Mouse (Mus musculus): ENCODE results near the gene Pxdc1.

Pxdc1 gene

DNA sequence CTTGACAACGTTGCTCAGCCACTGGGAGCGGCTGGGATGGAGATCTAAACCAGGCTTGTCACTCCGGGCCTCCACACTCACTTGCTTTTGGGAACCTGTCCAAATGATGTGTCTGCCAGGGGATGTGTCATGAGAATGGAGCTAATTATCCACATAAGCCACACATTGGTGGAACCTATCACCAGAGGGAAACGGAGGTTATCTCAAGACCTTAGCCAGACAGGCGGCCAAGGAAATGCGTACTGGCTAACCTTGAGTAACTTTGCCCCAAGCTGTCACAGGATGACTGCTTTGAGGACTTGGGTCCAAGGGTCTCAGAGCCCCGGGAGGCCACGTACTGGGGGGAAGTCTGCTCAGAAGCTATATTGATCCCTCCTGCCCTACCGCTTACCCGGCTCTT is 2.3 kb downstream of the Pxdc1 start:
- DNase-seq = no peak

DNA sequence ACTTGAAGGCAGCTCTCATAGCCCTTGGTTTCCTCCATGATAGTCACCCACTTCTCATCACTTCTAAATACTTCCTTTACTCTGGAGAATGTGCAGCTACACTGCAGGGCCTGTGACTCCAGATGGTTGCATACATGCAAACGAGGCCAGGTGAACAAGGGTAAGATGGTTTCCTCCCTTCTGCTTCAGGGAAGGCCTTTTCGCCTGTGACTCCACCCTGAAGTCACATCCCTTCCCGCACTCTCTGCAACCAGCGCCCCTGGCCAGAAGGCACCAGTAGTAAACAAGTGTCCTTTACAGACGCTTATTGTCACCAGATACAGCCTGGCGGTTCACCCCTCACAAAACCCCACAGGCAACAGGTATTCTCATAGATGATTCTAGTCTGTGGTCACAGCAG is 2.9 kb downstream of the Pxdc1 start:
- DNase-seq = no peak

DNA sequence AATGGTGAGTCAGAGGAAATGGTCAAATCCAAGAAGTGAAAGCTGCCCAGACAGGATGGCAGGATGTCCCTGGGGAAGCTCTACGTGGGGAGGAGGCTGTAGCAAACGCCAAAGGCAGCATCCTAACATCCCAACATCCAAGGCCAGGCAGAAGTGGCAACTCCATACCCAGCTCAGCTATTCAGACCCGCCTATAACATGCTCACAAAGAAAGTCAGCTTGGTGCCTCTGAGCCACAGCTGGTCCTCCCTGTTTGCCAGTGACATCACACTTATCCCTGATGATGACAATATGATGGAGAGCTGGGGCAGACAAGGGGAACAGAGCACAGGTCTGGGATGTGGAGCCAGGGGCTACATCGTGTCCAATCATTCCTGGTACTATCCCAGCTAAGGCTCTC is 5.5 kb downstream of the Pxdc1 start:
- no peak for DNase-seq

DNA sequence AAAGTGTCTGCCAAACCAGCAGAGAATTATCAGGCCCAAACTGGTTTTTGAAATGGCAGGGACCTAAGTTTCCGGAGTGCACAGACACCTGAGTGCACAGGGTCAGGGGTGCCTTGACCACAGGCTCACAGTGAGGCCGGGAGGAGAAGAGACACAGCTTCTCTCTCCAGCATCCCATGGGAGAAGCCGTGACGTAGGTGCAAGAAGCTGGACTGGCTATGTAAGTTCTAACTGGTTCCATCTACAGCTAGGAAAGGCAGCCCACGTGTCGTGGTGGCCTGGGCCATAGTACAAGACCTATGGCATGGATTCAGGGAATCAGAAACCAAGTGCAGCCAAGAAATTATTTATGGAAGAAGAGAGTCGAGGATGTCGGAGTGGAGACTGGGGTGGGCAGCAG is 6.1 kb downstream of the Pxdc1 start:
- no peak for DNase-seq

DNA sequence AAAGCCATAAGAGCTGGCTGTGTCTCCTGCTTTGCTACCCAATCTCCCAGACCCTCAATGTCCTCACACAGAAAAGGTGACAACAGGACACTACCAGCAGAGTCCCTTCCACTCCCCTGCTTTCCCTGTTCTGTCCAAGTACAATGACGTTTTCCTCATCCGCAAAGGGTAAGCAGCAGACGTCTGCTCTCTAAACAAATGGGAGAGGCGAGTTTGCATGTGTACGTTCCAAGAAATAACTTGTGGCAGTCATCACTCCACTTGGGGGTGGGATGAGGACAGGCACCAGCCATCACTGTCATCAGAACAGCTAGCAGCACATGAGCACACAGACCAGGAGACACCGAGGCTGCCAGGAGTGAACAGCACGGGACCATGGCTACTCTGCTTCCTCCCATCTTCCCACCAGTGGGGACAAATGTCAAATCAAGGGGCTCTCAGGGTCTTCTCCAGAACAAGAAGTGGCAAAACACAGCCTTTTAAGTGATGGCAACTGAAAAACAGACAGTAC is 7.0 kb downstream of the Pxdc1 start:
- no peak for DNase-seq

DNA sequence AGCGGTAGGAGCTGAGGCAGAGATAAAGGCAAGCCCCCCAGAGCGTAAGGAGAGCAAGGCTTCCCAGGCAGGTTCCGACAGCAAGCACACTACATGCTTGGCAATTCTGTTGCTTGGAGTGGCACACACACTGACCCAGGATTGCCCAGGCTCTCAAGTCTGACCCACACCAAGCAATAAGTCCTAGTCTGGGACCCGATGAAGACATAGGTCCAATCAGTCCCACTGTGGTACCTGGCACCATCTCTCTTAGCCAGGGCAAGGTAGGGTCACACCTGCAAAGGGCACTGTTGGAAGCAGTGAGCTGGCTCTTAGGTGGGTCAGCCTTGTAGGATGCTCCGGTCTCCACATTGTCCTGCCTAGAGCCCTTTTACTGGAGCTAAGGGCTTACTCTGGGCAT is 7.8 kb downstream of the Pxdc1 start:
- no peak for DNase-seq

DNA sequence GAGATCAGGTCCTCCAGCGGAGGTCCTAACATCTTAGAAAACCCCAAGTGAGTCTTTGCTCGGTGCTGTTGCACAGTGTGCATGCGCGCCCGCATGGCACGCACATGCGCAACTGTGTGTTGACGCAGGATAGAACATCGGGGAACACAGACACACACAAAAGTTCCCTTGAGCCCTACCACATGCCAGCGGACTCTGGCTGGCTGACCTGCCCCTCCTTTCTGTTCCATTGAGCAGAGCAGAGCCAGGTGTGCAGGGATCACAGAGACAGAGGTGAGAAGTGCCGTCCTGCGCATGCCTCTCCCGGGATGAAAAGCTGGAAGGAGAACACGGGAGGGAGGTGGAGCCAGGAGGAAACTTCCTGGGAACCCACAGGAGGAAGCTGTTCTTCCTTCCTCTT is 8.9 kb downstream of the Pxdc1 start:
- no peak for DNase-seq

DNA sequence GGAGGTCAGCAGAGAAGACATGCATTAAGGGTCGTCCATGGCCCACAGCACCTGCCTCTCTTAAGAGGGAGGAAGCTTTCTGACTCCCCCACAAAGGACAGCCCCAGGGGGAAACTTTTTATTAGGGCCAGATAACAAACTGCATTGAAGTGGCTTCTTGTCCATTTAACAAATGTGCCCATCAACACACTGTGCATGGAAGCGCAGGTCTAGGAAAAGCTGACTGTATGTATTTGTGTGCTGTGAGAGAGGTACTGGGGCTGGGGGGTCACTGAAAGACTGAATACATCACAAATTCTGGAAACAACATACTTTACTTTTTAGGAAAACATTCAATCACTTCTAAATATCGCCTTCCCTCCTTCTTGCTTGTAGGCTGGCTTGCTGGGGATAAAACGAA is 9.4 kb downstream of the Pxdc1 start:
- no peak for DNase-seq

DNA sequence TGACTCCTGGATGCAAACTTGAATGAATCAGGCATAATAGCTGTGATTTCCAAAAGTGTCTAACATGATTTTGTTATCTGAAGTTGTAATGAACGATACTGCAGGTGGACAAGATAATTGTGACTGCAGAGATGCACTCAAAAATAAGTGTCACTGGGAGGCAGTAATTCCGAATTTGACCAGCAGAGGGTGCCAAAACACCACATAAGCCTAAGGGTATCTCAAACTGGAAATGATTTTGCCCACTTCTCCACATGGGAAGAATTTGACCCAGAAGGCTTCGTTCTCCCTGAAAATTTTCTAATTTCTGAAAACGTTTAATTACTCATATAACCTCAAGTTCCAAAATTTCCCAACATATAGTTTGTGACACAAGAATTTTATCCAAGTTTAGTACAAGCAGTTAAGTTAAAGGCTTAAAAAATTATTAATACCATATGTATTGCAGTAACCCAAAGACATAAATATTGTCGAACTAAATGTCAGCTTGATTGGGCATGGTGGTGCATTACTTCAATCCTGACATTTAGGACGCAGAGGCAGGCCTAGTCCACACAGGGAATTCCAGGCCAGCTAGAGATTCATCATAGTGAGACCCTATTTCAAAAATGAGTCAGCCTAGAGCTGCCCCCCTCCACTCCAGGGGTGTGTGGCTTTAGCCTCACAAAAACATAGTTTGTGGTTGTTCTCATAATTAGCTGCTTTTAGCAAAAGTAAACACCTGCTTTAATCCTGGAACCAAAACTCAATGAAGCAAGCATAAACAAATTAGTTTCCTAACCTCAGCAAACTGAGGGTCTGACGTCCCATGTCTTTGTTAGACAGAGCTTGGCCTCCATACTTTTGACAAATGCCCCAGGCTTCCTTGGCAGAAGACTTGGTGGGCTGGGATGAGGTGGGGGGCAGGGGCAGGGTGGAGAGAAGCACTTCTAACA is 10.1 kb downstream of the Pxdc1 start:
- peak; percentile 41 for DNase-seq

DNA sequence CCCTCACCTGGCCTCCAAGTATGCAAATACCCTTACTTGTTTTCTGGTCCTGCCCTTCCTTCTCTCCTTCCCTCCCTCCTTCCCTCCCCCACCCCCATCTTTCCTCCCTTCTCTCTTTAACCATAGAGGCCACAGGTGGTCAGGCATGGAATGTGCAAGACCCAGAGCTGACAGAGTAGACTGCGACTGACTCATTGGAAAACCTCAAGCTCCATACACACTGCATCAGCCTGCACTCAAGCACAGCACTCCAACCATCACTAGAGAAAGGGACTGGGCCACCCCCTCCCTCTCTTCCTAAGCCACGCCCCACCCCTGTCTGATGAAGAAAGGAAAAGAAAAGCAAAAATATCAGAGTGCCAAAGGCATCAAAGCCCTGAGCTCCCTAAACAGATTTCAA is 12.2 kb downstream of the Pxdc1 start:
- no peak for DNase-seq

DNA sequence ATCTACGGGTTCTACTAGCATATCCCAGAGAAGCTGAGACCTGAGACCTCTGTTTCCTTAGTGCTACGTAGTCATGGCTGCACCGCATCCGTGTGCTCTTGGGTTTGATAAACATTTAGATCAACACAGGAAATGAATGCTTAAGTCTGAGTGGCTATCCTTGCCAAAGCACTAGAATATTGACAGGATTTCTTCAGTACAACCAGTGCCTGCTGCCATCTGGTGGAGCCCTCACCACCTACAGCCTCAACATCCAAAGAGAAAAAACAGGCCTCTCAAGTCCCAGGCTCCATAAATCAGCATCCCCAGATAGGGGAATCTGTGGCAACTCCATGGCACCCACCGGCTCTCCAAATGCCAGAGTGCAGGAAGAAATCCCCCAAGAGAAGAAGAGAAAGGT is 17.3 kb downstream of the Pxdc1 start:
- DNase-seq = peak; percentile 76

DNA sequence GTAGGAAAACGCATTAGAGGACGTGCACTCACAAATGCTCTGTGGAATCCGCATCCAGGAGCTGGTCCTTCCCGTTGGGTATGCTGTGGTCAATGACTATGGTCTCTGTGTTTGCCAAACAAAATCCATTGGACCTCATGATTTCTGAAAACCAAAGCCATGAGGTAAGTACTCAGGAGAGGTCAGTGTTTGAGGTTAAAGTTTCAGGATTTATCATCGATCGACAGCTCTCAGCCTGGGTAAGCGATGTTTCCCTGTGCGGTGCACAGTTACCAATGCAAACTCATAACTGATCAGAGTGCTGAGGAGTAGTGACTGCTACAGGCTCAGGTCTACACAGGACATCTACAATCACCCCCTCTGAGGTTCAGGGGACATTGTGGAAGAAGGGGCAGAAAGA is 23.0 kb downstream of the Pxdc1 start:
- DNase-seq = no peak

DNA sequence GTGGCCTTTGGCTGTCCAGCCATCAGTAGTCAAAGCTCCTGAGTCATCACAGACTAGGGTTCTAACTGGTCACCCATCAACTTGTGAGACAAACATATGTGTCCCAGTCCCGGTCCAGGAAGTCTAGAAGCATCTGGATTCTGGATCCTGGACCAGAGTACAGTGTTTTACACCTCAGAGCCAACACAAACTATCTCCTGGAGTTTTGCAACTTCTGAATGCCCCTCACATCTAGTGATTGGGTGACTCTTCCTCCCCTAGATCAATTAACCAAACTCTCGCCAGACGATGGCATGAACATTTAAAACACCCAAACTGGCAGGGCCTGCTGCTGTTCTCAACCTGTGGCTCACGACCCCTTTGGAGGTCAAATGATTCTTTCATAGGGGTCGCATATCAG is 23.5 kb downstream of the Pxdc1 start:
- no peak for DNase-seq

DNA sequence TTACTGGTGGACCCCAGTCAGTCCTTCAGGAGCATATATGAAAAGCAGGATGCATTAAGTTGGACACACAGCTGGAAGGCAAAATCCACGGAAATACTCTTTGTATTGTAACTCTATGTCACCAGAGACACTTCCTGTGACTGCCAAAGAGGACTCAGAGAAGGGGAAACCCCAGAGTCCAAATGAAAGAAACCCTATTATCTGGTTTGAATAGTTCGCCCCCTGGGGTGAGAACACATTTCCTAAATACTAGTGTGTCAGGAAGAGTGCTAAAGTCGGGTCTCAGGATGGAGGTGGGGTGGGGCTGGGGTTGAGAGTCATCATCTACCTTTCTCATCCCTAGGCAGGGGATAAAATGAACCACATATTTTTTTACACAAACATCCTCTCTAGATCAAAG is 25.8 kb downstream of the Pxdc1 start:
- DNase-seq = no peak

DNA sequence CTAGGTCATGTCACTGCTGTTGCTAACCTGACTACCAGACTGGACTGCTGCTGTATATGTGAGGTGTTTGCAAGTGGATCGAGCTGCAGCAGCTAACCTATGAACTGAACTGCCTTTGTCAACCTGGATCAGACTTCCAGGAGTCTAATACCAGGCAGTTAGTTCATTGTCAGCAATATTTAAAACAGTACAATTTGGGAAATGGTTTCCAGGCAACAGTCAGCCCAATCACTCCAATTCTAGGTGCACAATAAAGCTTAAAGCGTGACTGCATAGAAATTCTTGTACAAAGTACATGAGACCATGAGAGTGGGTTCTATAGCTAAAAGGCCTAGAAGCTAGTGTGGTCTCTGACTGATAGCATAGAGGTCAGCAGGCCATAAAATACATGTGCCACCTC is 28.9 kb downstream of the Pxdc1 start:
- no peak for DNase-seq

DNA sequence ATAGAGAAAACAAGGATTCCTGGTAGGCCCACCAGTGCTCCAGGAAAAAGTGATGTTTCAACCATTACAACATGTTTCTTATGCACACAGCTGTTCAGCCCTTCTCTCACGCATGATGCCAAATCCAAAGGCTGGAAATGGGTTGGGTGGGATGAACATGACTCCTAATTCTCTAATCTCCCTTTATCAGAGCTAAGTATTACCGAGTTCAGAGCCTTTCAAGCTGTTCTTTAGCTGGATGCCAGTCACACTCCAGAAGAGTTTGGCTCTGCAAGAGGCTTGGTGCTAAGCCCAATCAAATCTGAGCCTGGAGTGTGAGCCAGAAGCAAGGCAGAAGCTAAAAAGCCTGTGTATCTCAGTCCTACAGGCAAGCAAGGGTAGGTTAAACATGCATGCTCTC is 40.9 kb downstream of the Pxdc1 start:
- no peak for DNase-seq

DNA sequence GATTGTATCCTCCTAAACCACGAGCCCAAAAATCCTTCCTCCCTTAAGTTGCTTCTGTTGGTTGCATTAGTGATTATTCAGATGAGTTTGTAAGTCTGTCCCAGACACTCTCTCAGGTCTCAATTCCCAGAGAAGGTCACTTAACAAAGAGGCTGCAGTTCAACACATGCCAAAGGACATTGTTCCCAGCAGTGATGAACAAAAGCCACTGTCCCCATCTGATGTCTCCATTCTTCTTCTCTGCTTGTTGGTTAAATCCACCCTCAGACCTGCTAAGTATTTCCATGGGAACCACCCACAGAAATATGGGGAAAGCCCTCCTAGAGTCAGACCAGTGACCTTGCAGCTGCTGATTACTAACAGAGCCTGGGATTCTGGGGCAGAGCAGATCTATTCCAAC is 43.6 kb downstream of the Pxdc1 start:
- DNase-seq = no peak

DNA sequence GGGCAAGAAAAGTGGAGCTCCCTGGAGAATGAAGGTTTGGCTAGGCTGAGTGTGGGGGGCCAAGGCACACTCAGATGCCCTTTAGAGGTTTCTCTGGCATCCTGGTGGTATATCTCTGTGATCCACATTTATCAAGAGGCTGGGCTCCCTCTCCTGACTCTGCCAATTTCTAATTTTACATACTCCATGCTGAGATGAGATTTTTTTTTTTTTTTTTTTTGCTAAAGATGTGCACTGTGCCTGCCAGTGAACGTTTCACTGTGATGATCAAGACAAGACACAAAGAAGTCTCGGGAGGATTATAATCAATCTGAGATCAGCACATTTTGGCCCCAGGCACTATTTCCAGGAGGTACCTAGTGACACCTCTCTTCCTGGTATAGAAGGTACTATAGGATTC is 46.2 kb downstream of the Pxdc1 start:
- no peak for DNase-seq

DNA sequence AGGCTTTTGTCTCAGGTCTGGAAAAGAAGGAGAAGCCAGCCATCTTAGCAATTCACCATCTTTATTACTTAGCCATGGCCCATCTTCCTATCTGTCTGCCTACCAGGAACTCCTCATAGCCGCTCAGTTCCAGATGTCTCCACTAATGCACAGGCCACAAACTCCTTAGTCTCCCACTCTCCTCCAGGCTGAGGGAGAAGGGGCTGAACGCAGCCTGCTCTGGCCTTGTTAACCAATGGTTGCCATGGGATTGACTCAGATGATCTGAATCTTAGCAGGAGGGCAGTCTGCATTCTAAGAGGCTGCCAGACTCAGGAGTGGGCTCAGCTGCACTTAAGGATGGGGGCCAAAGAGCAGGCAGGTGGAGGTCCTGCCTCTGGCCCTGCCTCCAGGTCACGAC is 47.4 kb downstream of the Pxdc1 start:
- no peak for DNase-seq

DNA sequence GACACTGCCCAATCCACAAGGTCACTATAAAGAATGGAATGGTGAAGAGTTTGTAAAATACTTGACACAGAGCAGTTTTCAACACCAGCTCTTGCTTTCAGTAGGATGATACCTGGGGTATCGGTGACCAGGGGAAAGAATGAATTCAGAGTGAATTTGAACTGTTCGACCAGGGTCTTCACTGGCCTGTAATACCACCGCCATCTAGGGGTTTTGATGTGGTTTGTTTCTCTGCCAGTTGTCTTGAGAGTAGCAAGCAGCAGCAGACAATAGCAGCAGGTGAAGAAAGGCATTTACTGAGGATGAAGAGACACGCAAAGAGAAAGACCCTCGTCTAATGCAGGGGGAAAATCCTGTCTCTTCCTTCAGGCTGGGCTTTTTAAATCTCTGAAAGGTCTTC is 48.1 kb downstream of the Pxdc1 start:
- DNase-seq = no peak

DNA sequence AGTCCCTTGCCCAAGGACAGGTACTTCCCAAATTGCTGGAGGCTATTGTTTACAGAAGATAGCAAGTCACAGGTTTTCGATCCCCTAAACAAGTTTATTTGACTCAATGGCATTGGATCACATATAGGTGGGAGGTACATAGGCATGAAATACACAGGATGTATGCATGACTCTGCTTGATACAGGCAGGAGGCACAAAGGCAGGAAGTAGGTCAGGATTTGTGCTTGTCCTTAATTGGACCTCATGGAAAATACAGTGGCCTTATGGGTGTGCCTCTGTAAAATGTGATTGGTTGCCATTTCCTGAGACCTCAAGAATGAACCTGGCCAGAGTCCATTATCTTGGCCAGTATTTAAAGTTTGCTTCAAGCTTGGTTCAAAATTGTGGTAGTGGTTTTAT is 48.9 kb downstream of the Pxdc1 start:
- DNase-seq = no peak

DNA sequence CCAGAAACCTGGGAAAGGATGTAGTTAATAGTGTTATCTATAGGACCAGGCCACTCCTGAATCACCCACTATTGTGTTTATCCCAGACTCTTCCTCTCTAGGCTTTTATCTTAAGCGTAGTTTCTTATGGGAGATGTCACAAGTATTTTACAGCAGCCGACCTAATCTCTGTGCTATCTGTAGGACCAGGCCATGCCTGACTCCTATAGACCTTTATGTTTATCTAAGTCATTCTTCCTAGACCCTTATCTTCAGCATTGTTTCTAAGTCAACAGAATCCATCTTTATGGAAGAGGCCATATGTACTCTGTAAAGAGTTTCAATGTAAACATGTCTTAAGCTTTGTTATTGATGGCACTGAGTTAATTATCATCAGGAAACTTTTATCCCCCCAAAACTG is 50.5 kb downstream of the Pxdc1 start:
- no peak for DNase-seq

DNA sequence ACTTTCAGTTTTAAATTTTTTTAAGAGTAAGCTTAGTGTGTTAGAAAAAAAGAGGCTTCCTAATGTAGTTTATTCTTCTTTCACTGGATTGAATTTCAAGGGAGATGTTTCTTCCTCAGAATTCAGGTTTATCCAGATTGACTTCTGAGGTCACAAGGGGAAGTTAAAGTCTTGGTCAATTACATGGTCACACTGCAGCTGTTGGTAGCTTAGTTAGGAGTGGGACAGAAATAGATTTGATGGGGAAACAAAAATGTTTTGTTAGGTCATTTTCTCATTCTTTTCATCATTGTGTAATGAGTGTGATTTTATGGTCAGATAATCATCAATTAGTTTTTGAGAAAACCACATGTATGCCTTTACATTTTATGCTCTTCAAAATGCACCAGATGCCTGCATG is 56.5 kb downstream of the Pxdc1 start:
- no peak for DNase-seq

Measured in right cerebral cortex, postnatal 25 days (tissue).